Mouse (Mus musculus) activated CD4-positive, CD25-positive, alpha-beta regulatory T cell, adult 4 months (primary cell): ENCODE results near the gene Il31ra. TPM values are rescaled to one million over a fixed set of nuclear protein-coding genes. Genes with fewer than 3 reads are reported as not detected.

Source experiments
- ATAC-seq: one replicate; pipeline ENCODE4 v1.8.0; 2017
- polyA plus RNA-seq, 2 experiments: library from polyadenylated mRNA; unstranded; fragments of 100-300 nt; shearing (Covaris generic); gene quantifications; one replicate each; pipeline ENCODE4 v1.2.1; 2017

The Il31ra gene
- polyA plus RNA-seq, 2 experiments from 2014 or later, result 0.17 TPM; not detected in 1

DNA sequence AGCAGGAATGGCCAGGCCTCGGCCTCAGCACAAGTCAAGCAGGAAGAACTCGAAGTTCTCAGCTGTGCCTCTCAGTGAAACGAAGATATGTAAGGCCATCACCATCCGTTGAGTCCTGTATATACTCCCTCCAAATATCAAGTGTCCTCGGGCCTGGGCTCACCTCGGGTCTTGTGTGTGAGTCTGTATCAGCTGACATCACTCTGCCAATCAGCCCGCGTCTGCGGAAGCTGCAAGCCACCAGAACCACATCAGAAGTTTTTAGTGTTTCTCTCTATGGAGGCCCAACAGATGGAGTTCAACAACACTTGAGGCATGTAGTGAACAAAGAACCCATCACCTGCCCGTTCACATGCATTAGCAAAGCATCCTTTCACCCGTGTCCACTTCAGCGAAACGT, 86.5 kb downstream of the Il31ra start:
- peak; percentile 82 for ATAC-seq

DNA sequence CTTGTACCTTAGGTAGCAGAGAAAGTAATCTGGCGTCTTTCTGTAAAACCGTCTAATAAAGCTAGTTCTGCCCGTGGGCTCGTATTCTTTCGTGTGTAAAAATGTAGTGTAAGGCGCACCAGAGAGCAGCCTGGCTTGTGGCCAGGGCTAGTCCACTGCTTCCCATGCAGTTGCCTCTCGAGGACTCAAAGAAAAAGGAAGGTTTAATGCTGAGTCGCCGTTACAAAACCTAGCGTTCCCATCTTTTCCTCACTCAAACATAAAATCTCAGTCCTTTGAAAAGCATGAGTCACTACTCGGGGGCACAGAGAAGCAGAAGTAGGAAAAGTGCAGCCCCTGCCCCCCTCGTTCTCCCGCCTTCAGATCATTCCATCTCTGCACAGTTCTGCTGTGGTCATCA, 87.4 kb downstream of the Il31ra start:
- no peak for ATAC-seq

DNA sequence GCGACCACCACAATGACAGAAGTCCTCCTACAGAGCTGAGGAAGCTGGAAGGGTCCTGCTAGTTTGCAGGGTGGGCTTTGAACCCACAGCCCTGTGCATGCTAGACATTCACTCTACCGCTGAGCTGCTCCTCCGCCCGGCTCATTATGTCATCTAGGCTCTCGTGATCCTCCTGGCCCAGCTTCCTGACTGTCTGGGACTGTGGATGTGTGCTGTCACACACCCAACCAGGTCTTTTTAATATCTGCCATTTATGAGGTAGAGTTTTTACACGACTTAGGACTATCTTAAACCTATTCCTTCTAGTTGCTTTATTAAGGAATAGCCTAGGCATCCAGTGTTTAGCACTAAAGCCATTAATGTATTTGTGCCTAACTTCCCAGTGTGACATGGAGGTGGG, 88.7 kb downstream of the Il31ra start:
- no peak for ATAC-seq

DNA sequence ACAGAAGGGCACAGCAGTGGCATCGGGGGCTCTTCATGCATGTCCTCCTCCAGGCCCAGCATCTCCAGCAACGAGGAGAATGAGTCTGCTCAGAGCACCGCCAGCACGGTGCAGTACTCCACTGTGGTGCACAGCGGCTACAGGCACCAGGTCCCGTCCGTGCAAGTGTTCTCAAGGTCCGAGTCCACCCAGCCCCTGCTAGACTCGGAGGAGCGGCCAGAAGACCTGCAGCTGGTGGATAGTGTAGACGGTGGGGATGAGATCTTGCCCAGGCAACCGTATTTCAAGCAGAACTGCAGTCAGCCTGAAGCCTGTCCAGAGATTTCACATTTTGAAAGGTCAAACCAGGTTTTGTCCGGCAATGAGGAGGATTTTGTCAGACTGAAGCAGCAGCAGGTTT, 90.3 kb downstream of the Il31ra start:
- ATAC-seq, result no peak

DNA sequence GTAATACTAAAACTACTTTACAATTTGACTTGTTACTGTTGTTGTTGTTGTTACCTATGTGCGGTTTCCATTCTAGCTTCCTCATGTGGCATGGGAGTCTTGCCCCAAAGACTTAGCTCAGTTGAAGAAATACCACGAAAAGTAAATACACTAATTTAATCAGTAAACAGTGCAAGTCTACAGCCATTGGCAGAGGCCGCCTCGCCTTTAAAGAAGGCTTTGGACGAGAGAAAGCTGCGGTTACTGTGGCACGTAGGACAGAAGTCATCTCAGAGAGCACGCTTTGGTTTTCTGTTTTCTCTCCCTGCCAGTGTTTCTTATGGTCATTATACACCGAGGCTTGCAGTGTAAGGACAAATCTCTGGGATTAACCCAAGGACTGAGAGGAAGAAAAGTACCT, 93.7 kb downstream of the Il31ra start:
- ATAC-seq, result no peak

DNA sequence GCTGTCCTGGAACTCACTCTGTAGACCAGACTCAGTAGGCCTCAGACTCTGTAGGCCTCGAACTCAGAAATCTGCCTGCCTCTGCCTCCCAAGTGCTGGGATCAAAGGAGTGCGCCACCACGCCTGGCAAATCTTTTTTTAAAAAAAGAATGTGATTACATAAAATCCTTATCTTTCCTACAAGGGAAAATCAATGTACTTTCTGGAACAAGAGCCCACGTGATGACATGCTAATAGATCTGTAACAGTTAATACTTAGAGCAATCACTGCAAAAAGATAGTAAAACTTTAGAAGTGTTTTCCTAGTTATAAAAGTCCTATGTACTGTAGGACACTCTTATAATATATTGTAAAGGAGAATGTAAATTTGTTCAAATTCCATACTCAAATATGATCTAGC, 94.1 kb downstream of the Il31ra start:
- no peak for ATAC-seq

DNA sequence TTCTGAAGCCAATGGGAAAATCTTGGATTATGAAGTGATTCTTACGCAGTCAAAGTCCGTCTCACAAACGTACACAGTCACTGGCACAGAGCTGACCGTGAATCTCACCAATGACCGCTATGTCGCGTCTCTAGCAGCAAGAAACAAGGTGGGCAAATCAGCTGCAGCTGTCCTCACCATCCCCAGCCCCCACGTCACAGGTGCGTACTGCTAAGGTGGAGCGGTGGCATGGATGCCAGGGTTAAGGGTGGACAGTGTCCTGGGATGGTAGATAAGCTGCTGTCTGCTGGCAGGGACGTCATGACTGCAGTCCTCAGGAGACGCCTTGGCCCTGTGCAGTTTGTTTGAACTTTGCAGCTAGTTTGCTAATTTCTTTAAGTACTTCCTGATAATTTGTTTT, 99.6 kb downstream of the Il31ra start:
- no peak for ATAC-seq

DNA sequence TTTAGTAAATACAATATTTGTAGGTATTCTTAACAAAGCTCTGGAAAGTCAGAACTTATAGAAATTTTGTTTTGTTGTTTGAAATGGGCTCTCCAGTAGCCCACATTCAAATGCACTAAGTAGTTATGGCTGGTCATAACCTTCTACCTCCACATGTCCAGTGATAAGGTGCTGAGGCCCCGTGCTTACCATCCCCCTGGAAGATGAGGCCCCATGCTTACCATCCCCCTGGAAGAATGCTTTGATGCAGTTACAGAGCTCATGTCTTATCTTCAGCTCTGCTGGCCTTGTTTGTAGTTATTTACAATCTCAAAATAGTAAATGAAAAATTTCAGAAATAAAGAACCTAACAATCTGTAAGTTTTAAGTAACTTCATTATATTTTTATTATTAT, 101.9 kb downstream of the Il31ra start:
- no peak for ATAC-seq

DNA sequence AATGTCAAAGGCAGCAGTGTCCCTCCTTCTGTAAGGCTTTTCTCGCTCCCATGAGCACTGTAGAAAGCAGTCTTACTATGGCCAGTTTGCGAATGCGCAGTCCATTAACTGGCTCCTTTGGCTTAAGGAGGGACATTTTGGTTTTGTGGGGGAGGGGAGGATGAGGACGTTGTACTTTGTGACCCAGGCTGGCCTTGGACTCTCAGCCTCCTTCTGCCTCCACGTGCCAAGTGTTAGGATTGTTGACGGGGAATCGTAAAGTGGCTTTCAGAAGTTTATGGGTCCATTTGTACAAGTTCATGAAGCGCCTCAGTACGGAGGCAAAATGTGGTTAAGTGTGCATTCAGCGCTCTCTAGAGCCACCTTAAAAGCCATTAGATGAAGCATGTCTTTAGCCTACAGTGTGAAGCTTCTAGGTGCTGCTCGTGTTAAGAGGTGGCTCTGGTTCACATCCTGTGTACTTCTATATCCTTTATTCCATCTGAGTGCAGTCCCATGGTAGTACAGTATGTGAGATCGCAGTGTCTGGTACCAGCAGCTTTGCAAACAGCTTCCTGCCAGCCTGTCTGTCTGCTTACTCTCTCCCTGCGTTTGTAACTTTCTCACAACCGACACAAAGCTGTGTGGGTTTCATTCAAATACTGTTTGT, 102.4 kb downstream of the Il31ra start:
- ATAC-seq, result no peak

DNA sequence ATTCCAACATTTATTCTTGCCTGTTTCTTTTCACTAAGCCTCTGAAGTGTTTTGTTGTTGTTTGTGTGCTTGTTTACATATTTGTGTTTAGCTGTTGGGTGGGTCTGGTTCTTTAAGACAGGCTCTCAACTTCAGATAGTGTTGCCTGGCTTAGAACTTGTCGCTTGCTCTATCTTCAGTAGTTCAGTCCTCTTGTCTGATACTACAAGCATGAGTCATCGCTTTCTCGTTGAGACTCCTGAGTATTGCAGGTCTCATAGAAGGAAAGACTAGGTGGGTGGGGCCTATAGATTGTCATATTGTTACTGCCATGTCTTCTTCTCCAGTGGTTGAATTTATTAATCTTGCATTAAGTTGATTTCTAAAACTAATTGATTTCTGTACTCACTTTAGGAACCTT, 104.1 kb downstream of the Il31ra start:
- no peak for ATAC-seq

DNA sequence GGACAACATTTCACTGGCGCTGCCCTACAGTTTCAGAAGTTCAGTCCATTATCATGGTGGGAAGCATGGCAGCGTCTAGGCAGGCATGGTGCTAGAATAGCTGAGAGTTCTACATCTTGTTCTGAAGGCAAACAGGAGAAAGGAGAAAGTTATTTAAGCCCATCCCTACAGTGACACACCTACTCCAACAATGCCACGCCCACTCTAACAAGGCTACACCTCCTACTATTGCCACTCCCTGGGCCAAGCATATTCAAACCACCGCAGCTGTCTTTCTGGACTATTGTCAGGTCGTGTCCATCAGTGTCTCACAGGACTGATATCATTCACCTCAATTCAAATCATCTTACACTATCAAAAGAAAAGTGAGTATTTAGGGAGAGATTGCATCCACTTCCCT, 107.5 kb downstream of the Il31ra start:
- ATAC-seq, result no peak

DNA sequence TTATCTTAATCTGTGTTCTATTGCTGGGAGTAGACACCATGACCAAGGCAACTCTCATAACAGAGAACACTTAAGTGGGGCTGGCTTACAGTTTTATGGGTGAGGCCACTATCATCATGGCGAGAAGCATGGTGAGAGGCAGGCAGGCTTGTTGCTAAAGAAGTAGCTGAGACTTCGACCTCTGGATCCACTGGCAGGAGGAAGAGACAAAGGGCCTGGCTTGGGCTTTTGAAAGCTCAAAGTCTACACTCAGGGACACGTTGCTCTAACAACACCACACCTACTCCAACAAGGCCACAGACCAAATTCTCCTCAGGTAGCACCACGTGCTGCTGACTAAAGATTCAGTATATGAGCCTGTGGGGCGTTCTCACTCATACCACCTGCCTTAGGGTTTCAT, 107.9 kb downstream of the Il31ra start:
- ATAC-seq, result no peak

DNA sequence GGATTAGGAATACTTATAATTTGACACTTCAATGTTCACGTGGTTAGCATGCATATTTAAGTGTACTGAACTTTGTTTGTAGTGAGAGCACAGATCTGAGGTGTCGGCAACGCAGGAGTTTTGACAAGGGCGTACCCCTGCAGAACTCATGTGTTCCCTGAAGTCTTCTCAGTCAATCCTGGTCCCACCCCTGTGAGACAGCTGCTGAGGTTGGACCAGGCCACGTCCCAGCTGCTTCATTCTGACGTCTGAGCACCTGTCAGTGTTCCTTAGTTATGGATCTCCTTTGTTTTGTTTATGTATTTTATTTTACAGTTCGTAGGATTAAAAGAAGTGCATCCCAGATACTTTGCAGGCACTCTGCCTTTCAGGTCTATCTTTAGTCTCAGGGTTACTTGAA, 111.1 kb downstream of the Il31ra start:
- ATAC-seq, result no peak

DNA sequence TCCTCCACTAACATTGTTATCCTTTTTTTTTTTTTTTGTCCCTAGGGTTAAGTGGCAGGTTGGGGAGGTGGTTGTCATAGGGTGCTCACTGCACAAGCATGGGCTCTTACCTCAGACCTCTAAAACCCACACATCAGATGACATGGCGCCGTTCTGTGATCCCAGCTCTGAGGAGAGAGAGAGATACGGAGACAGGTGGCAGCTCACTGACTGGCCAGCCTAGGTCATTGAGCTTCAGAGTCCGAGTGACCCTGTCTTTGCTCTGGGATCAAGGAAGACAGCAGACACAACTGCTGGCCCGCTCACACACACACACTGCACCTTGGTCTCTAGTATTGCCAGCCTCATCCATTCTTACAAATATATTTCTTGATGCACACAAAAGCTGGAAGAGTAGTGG, 111.6 kb downstream of the Il31ra start:
- no peak for ATAC-seq

DNA sequence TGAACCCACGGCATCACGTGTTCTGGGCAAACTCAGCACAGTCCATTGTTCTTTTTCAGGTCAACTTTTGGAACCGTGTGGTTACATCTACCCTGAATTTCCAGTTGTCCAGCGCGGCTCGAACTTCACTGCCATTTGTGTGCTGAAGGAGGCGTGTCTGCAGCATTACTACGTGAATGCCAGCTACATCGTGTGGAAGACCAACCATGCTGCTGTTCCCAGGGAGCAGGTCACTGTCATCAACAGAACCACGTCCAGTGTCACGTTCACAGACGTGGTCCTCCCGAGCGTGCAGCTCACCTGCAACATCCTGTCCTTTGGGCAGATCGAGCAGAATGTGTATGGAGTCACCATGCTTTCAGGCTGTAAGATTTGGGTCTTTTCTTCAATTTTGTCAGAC, 114.2 kb downstream of the Il31ra start:
- no peak for ATAC-seq

DNA sequence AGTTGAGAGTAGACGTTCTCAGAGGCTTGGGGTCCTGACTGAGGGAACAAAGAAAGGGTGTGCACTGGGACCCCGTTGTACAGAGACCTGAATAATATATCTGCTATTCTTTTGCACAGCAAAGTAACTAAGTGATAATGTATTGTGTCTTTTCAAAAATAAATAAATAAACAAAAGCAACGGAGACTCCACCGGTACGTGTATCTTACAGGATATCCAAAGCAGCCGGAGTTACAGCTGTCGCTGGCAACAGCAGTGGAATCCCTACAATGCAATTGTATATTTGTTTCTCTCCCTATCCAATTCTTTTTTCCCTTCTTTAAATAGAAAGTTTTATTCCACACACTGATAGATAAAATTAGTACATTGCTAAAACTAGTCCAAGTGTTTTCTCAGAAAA, 115.1 kb downstream of the Il31ra start:
- no peak for ATAC-seq

DNA sequence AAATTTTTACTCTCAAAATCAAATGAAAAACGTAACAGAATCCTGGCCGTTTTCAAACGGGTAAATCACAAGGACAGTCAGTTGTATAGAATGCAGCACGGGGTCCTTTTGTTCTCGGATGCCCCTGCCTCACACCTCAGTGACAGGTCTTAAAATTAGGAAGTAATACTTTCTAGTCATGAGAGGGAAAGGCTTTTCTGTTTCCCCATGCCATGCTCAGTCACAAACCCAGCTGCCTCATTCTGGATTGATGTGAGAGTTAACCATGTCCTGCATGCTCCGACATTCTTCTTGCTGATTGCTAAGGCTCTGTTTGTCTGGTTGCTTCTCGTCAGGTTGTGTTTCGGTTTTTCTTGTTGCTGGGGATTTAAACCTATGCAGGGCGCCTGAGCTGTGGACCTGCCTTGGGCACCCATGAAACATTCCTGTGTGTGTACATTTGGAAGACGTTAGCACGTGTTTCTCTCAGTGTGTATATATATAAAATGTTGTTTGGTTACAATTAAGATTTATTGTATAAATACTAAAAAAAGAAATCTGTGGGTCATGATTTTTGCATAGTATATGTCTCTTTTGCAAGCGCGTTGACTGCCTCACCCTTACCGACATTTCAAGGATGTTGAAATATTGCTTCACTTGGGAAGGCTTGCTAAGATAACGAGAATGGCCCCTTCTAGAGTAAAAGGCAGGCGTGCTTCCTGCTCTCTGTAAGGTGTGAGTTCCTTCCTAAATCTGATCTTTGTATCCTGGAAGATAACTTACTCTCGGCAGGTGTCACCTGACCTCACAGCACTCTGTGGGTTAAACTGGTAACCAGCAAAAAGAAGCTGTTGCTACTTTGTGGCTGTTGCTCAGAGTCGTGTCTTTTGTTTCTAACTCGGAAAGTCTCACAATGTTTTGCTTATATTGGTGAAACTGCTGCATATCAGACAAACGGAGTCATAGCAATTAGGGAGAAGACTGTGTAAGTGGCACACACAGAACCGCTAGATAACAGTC, 120.1 kb downstream of the Il31ra start:
- ATAC-seq, result peak; percentile 51

DNA sequence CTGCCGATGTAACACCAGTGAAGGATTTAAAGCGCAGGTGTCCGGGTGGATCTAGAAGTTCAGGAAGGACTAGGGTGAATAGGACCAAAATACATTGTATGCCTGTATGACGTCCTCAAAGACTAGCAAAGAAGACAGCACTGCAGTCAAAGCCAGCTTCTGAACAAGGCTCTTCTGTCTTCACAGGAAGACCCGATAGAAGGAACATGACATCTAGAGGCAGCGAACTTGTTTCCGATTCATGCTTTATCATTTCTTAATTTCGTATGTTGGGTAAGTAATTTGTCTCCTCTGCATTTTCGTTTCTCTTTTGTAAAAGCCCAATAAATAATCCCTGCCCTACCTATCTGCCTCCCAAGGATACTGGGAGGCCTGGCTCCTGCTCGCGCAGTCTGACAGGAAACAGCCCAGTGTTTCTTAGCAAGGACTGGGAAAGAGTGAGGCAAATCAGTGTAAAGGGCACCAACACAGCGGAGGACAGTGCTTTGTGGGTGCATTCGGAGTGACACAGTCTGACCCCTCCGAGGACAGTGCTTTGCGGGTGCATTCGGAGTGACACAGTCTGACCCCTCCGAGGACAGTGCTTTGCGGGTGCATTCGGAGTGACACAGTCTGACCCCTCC, 121.6 kb downstream of the Il31ra start:
- ATAC-seq, result peak; percentile 45

DNA sequence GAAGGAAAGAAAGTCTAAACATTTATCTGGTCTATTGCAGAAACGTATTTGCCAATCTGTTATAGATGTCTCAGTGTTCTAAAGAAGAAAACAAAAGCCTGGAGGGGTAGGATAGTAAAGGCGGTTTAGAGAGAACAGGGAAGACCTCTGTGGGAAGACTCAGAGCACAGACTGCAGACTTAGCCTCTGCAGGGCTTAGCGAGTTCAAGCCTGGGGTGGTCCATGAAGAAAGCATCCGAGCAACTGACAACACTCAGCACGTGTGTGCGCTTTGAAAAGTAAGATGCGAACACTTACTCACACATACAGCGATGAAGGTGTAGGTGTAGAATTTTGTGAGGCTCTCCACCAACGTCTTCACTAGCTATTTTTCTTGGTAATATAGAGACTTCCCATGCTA, 123.0 kb downstream of the Il31ra start:
- no peak for ATAC-seq
